Mouse (Mus musculus): Measurements from ENCODE around the gene Srcap. TPM values are rescaled to one million over a fixed set of nuclear protein-coding genes. Genes with fewer than 3 reads are reported as not detected.
"Not testable (repeated sequence)": the region's sequence is repeated elsewhere in the genome, so short reads cannot be mapped to it uniquely, and the experiment has no call there.

Gene Srcap
- polyA plus RNA-seq (2011; ENCODE audit: insufficient read depth, insufficient read length, low read depth, missing spikeins) = 106 and 114 TPM in 2 replicates

- peak within 1 kb of the TSS; percentile 76 for H3K27ac ChIP-seq (ENCODE audit: insufficient read depth, low read length)
- peak within 1 kb of the TSS; percentile 65 for H3K4me3 ChIP-seq (ENCODE audit: low read depth, low read length)
- H3K27me3 ChIP-seq (ENCODE audit: control insufficient read depth, insufficient read depth, low read length, poor library complexity, severe bottlenecking) = no peaks in the 10 kb centered on the region
- TF ChIP-seq CTCF (IDR thresholded peaks at IDR 0.05; ENCODE audit: low read depth, low read length) (no peak), EP300 (IDR thresholded peaks at IDR 0.05; ENCODE audit: insufficient read depth, low read depth, low read length) (peak; percentile 49; the same call in 1 of the 2 replicates), POLR2A (IDR thresholded peaks at IDR 0.05; ENCODE audit: insufficient read depth, low read length) (peak; percentile 83)
- peak within 1 kb of the TSS; percentile 85 for H3K9ac ChIP-seq (ENCODE audit: low read depth, poor library complexity, severe bottlenecking)
- no peaks in the 10 kb centered on the region for H3K9me3 ChIP-seq (replicated peaks; ENCODE audit: control insufficient read depth, insufficient read depth, low read length, poor library complexity, severe bottlenecking)
- H3K4me1 ChIP-seq (ENCODE audit: control insufficient read depth, insufficient read depth, low read length) = peaks cover 2% of the 10 kb centered on the region
- H3K36me3 ChIP-seq (ENCODE audit: control insufficient read depth, insufficient read depth, low read length, poor library complexity, severe bottlenecking) = peaks cover 10% of the 10 kb centered on the region
These were observed at the start of gene Srcap for GRCm38 (mm10) chr7:127511808-127512230. Srcap (plus strand) TSS chr7:127511983.

- TF ChIP-seq CTCF (IDR thresholded peaks at IDR 0.05; ENCODE audit: low read depth, low read length) (no peak), EP300 (IDR thresholded peaks at IDR 0.05; ENCODE audit: insufficient read depth, low read depth, low read length) (no peak), POLR2A (IDR thresholded peaks at IDR 0.05; ENCODE audit: insufficient read depth, low read length) (no peak)
- H3K36me3 ChIP-seq (ENCODE audit: control insufficient read depth, insufficient read depth, low read length, poor library complexity, severe bottlenecking) = peaks cover 15% of the 10 kb centered on the region
These were observed 46.6 kb upstream of the Srcap start for GRCm38 (mm10) chr7:127465191-127465590.

GRCm38 (mm10) chr7:127465670-127466069, 46.1 kb upstream of the Srcap start:
- H3K4me3 ChIP-seq (ENCODE audit: low read depth, low read length); H3K27me3 ChIP-seq (ENCODE audit: control insufficient read depth, insufficient read depth, low read length, poor library complexity, severe bottlenecking); H3K4me1 ChIP-seq (ENCODE audit: control insufficient read depth, insufficient read depth, low read length); H3K9ac ChIP-seq (ENCODE audit: low read depth, poor library complexity, severe bottlenecking): not testable (repeated sequence)
- H3K36me3 ChIP-seq (ENCODE audit: control insufficient read depth, insufficient read depth, low read length, poor library complexity, severe bottlenecking) = peaks cover 11% of the 10 kb centered on the region
- H3K9me3 ChIP-seq (replicated peaks; ENCODE audit: control insufficient read depth, insufficient read depth, low read length, poor library complexity, severe bottlenecking) = peaks cover 61% of the 10 kb centered on the region
- H3K27ac ChIP-seq (ENCODE audit: insufficient read depth, low read length) = peak overlapping the region; percentile 99

More at GRCm38 (mm10) chr7:127465191-127465590, 46.6 kb upstream of the Srcap start:
- Histone ChIP-seq H3K9me3 (replicated peaks; ENCODE audit: control insufficient read depth, insufficient read depth, low read length, poor library complexity, severe bottlenecking) (peaks cover 66% of the 10 kb centered on the region), H3K27ac (ENCODE audit: insufficient read depth, low read length) (peak overlapping the region; percentile 99), H3K9ac (ENCODE audit: low read depth, poor library complexity, severe bottlenecking) (no peak overlapping the region), H3K4me3 (ENCODE audit: low read depth, low read length) (no peak overlapping the region), H3K27me3 (ENCODE audit: control insufficient read depth, insufficient read depth, low read length, poor library complexity, severe bottlenecking) (no peaks in the 10 kb centered on the region), H3K4me1 (ENCODE audit: control insufficient read depth, insufficient read depth, low read length) (peaks cover 2% of the 10 kb centered on the region)

GRCm38 (mm10) chr7:127466606-127467005, 45.2 kb upstream of the Srcap start:
- peak overlapping the region; percentile 47; the same call in 1 of the 2 replicates for H3K27ac ChIP-seq (ENCODE audit: insufficient read depth, low read length)
- no peak for TF ChIP-seq POLR2A (IDR thresholded peaks at IDR 0.05; ENCODE audit: insufficient read depth, low read length)
- no peak for TF ChIP-seq CTCF (IDR thresholded peaks at IDR 0.05; ENCODE audit: low read depth, low read length)
- TF ChIP-seq EP300 (IDR thresholded peaks at IDR 0.05; ENCODE audit: insufficient read depth, low read depth, low read length) = peak; percentile 92
- H3K9ac ChIP-seq (ENCODE audit: low read depth, poor library complexity, severe bottlenecking) = no peak overlapping the region

GRCm38 (mm10) chr7:127470011-127470715, 41.6 kb upstream of the Srcap start:
- Histone ChIP-seq H3K4me1 (ENCODE audit: control insufficient read depth, insufficient read depth, low read length) (peaks cover 2% of the 10 kb centered on the region), H3K27ac (ENCODE audit: insufficient read depth, low read length) (peak overlapping the region; percentile 95), H3K9ac (ENCODE audit: low read depth, poor library complexity, severe bottlenecking) (peak overlapping the region; percentile 94), H3K4me3 (ENCODE audit: low read depth, low read length) (peak overlapping the region; percentile 88), H3K36me3 (ENCODE audit: control insufficient read depth, insufficient read depth, low read length, poor library complexity, severe bottlenecking) (peaks cover 11% of the 10 kb centered on the region), H3K9me3 (replicated peaks; ENCODE audit: control insufficient read depth, insufficient read depth, low read length, poor library complexity, severe bottlenecking) (peaks cover 27% of the 10 kb centered on the region), H3K27me3 (ENCODE audit: control insufficient read depth, insufficient read depth, low read length, poor library complexity, severe bottlenecking) (no peaks in the 10 kb centered on the region)
- TF ChIP-seq EP300 (IDR thresholded peaks at IDR 0.05; ENCODE audit: insufficient read depth, low read depth, low read length) (no peak), CTCF (IDR thresholded peaks at IDR 0.05; ENCODE audit: low read depth, low read length) (no peak), POLR2A (IDR thresholded peaks at IDR 0.05; ENCODE audit: insufficient read depth, low read length) (no peak)

More at GRCm38 (mm10) chr7:127466606-127467005, 45.2 kb upstream of the Srcap start:
- H3K9me3 ChIP-seq (replicated peaks; ENCODE audit: control insufficient read depth, insufficient read depth, low read length, poor library complexity, severe bottlenecking) = peaks cover 51% of the 10 kb centered on the region
- peaks cover 2% of the 10 kb centered on the region for H3K4me1 ChIP-seq (ENCODE audit: control insufficient read depth, insufficient read depth, low read length)
- no peaks in the 10 kb centered on the region for H3K27me3 ChIP-seq (ENCODE audit: control insufficient read depth, insufficient read depth, low read length, poor library complexity, severe bottlenecking)
- H3K36me3 ChIP-seq (ENCODE audit: control insufficient read depth, insufficient read depth, low read length, poor library complexity, severe bottlenecking) = peaks cover 2% of the 10 kb centered on the region
- no peak overlapping the region for H3K4me3 ChIP-seq (ENCODE audit: low read depth, low read length)
